Mouse (Mus musculus) C2C12 (cell line): ENCODE measurements around the gene Lsamp. TPM values are rescaled to one million over a fixed set of nuclear protein-coding genes. Genes with fewer than 3 reads are reported as not detected.

Source experiments
- H3K27me3 ChIP-seq: one replicate; pipeline ENCODE4 v1.6.1; 2011; ENCODE audit not compliant: control insufficient read depth, insufficient read depth, insufficient read length
- H3K36me3 ChIP-seq: one replicate; pipeline ENCODE4 v1.6.1; 2011; ENCODE audit not compliant: control insufficient read depth, insufficient read depth
- H3K4me3 ChIP-seq: one replicate; pipeline ENCODE4 v1.5.1; 2011; ENCODE audit warnings: mild to moderate bottlenecking, control low read depth; ENCODE audit not compliant: poor library complexity, insufficient read depth, severe bottlenecking
- H3K79me2 ChIP-seq: one replicate; pipeline ENCODE4 v1.6.1; 2011; ENCODE audit not compliant: control insufficient read depth, insufficient read depth
- H3K79me3 ChIP-seq: one replicate; pipeline ENCODE4 v1.6.1; 2011; ENCODE audit warnings: low read depth, control low read depth
- H3ac ChIP-seq: one replicate; pipeline ENCODE3; 2011; ENCODE audit warnings: low read depth; ENCODE audit not compliant: control insufficient read depth, insufficient read length
- CEBPB ChIP-seq: IDR thresholded peaks from one replicate; pipeline ENCODE4 v1.6.1; 2011; ENCODE audit warnings: low read depth, mild to moderate bottlenecking, control low read depth, moderate library complexity
- CTCF ChIP-seq: IDR thresholded peaks from one replicate; pipeline ENCODE4 v1.5.1; 2011; ENCODE audit not compliant: control insufficient read depth, insufficient read depth, insufficient read length
- FOSL1 ChIP-seq: IDR thresholded peaks from one replicate; pipeline ENCODE4 v1.8.0; 2011; ENCODE audit warnings: mild to moderate bottlenecking, low read length; ENCODE audit not compliant: poor library complexity, insufficient read depth, severe bottlenecking
- MAX ChIP-seq: IDR thresholded peaks from one replicate; pipeline ENCODE4 v1.6.1; 2011; ENCODE audit warnings: mild to moderate bottlenecking, control low read depth
- MYOD1 ChIP-seq: IDR thresholded peaks from one replicate; pipeline ENCODE4 v1.6.1; 2011; ENCODE audit warnings: low read depth; ENCODE audit not compliant: control insufficient read depth, insufficient read length
- MYOG ChIP-seq: IDR thresholded peaks from one replicate; pipeline ENCODE4 v1.6.1; 2011; ENCODE audit not compliant: control insufficient read depth, insufficient read length; ENCODE audit errors: extremely low read depth
- USF1 ChIP-seq: IDR thresholded peaks from one replicate; pipeline ENCODE4 v1.6.1; 2011; ENCODE audit warnings: low read depth, mild to moderate bottlenecking, control low read depth, moderate library complexity
- polyA plus RNA-seq: library from polyadenylated mRNA; unstranded; fragments of >200 nt; fragmentation: generic; extraction: Trizol; gene quantifications from one replicate; pipeline ENCODE4 v1.2.1, GENCODE M21; 2012; ENCODE audit warnings: missing spikeins

Lsamp gene
- polyA plus RNA-seq, 1 experiment = not detected

DNA sequence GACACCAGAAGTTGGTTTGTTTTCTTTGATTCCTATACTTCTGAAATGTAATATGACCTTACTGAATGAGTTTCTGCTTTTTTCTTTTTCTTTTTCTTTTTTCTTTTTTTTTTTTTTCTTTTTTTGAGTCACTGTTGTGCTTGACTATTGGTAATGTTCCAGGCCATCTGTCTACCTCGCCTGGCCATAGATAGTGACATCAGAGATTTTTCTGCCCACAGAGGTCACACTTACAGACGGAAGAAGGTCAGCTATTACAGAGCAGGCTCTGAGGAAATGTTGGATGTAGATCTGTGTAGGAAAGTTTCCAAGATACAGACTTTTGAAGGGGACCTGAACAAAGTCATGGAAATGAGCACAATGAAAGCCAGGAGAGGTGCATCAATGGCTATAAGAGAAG, 76.3 kb downstream of the Lsamp start:
- Histone ChIP-seq H3K79me2 (no peaks in the 10 kb centered on the region), H3K36me3 (no peaks in the 10 kb centered on the region), H3ac (no peak overlapping the region), H3K79me3 (no peaks in the 10 kb centered on the region), H3K4me3 (no peak overlapping the region), H3K27me3 (no peaks in the 10 kb centered on the region)
- no peak for TF ChIP-seq MYOG
- no peak for TF ChIP-seq CEBPB
- TF ChIP-seq USF1 = no peak
- no peak for TF ChIP-seq MYOD1
- no peak for TF ChIP-seq CTCF
- TF ChIP-seq MAX = no peak
- no peak for TF ChIP-seq FOSL1

GRCm38 (mm10) chr16:40075556-40075955, 91.4 kb downstream of the Lsamp start:
- Histone ChIP-seq H3ac (no peak overlapping the region), H3K27me3 (no peaks in the 10 kb centered on the region), H3K4me3 (no peak overlapping the region), H3K79me2 (no peaks in the 10 kb centered on the region), H3K36me3 (no peaks in the 10 kb centered on the region), H3K79me3 (no peaks in the 10 kb centered on the region)
- TF ChIP-seq MYOD1 (no peak), CEBPB (no peak), USF1 (no peak), FOSL1 (no peak), CTCF (no peak), MAX (no peak), MYOG (no peak)

GRCm38 (mm10) chr16:40080224-40080623, 96.1 kb downstream of the Lsamp start:
- no peak overlapping the region for H3ac ChIP-seq
- no peaks in the 10 kb centered on the region for H3K27me3 ChIP-seq
- TF ChIP-seq MYOD1 (no peak), USF1 (no peak), MYOG (no peak), MAX (no peak), CEBPB (no peak), CTCF (no peak), FOSL1 (no peak)
- H3K79me3 ChIP-seq = no peaks in the 10 kb centered on the region
- no peaks in the 10 kb centered on the region for H3K36me3 ChIP-seq
- H3K4me3 ChIP-seq = no peak overlapping the region
- no peaks in the 10 kb centered on the region for H3K79me2 ChIP-seq

GRCm38 (mm10) chr16:40104329-40104728, 120.2 kb downstream of the Lsamp start:
- TF ChIP-seq MYOD1 = no peak
- TF ChIP-seq USF1 = no peak
- TF ChIP-seq FOSL1 = no peak
- H3K79me2 ChIP-seq = no peaks in the 10 kb centered on the region
- H3ac ChIP-seq = no peak overlapping the region
- no peaks in the 10 kb centered on the region for H3K27me3 ChIP-seq
- H3K36me3 ChIP-seq = no peaks in the 10 kb centered on the region
- H3K4me3 ChIP-seq = no peak overlapping the region
- H3K79me3 ChIP-seq = no peaks in the 10 kb centered on the region

GRCm38 (mm10) chr16:40182918-40183317, 198.8 kb downstream of the Lsamp start:
- Histone ChIP-seq H3K4me3 (no peak overlapping the region), H3K79me2 (no peaks in the 10 kb centered on the region), H3ac (no peak overlapping the region), H3K79me3 (no peaks in the 10 kb centered on the region), H3K27me3 (no peaks in the 10 kb centered on the region), H3K36me3 (no peaks in the 10 kb centered on the region)
- TF ChIP-seq FOSL1 = no peak
- no peak for TF ChIP-seq MAX
- TF ChIP-seq USF1 = no peak
- no peak for TF ChIP-seq MYOG
- TF ChIP-seq CEBPB = no peak
- TF ChIP-seq CTCF = no peak
- no peak for TF ChIP-seq MYOD1

GRCm38 (mm10) chr16:40187987-40188590, 203.9 kb downstream of the Lsamp start:
- no peaks in the 10 kb centered on the region for H3K79me2 ChIP-seq
- no peak for TF ChIP-seq CTCF

More at GRCm38 (mm10) chr16:40187987-40188590, 203.9 kb downstream of the Lsamp start:
- Histone ChIP-seq H3K79me3 (no peaks in the 10 kb centered on the region), H3K27me3 (no peaks in the 10 kb centered on the region), H3ac (no peak overlapping the region), H3K4me3 (no peak overlapping the region), H3K36me3 (no peaks in the 10 kb centered on the region)
